Mouse (Mus musculus): ENCODE results near the gene Lrrc58.

Lrrc58 gene

GRCm38 (mm10) chr16:37920842-37921409 is 52.7 kb downstream of the Lrrc58 start:
- no peak for DNase-seq (ENCODE audit: low spot score in 2 of 2)

- DNase-seq (ENCODE audit: low spot score in 2 of 2) = peak in 1 of 2 experiments; percentile 44
Measured at GRCm38 (mm10) chr16:37926087-37926486, 57.9 kb downstream of the Lrrc58 start.

- DNase-seq (ENCODE audit: low spot score in 2 of 2) = no peak
Measured at GRCm38 (mm10) chr16:37927117-37927516, 58.9 kb downstream of the Lrrc58 start.

GRCm38 (mm10) chr16:37929006-37929405 is 60.8 kb downstream of the Lrrc58 start:
- peak in 1 of 2 experiments; percentile 40 for DNase-seq (ENCODE audit: low spot score in 2 of 2)

GRCm38 (mm10) chr16:37929626-37930025 is 61.4 kb downstream of the Lrrc58 start:
- DNase-seq (ENCODE audit: low spot score in 2 of 2) = no peak

GRCm38 (mm10) chr16:37934932-37935331 is 66.7 kb downstream of the Lrrc58 start:
- DNase-seq (ENCODE audit: low spot score in 2 of 2) = no peak

GRCm38 (mm10) chr16:37937276-37937675 is 69.1 kb downstream of the Lrrc58 start:
- DNase-seq (ENCODE audit: low spot score in 2 of 2) = no peak

Data from right cerebral cortex, postnatal 10 days (tissue).